Mouse (Mus musculus) kidney, adult 2 months (tissue): ENCODE data around the gene Rin2.

Experiments
- CTCF ChIP-seq: fragments of 200-500 bp; conservative IDR thresholded peaks from 2 replicates; pipeline ENCODE4 v1.5.1; 2011; ENCODE audit warnings: low read depth, mild to moderate bottlenecking, control low read depth, low read length, moderate library complexity, mixed read lengths; ENCODE audit not compliant: insufficient read depth, insufficient read length
- POLR2A ChIP-seq: fragments of 200-500 bp; IDR thresholded peaks from one replicate; pipeline ENCODE4 v1.6.1; 2011; ENCODE audit warnings: low read depth, low read length, control low read depth

GRCm38 (mm10) chr2:145683536-145683935, 8.5 kb downstream of the Rin2 start:
- TF ChIP-seq POLR2A (no peak), CTCF (no peak)
